15 mouse cellular contexts compared by ENCODE assay signal in the genomic region with DNA sequence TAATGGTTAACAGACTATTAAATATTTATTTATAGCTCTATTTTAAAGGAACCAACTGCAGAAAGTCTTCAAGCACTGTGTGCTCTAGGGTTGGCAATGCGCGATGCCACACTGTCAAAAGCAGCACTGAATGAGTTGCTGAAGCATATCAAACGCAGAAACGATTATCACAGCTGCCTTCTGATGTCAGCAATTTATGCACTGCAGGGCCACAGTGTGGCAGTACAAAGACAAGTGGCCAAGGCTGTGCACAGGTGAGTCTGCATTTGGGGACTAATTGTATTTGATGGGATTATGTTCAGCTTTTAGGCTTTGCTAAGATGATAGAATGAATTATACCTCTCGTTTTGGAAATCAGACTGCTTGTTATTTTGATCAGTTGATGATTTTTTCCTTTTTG. TPM values are rescaled to one million over a fixed set of nuclear protein-coding genes. Genes with fewer than 3 reads are reported as not detected.
DNase-seq lines count a peak whose midpoint lies in the region; ATAC-seq and TF ChIP-seq lines count a peak whose summit lies in the region.
"Had no signal": no experiment of that assay in that cellular context is flagged by ENCODE, and none has a peak within 500 bp of the region (broad histone marks: within the 10 kb centered on the region; RNA-seq: fewer than 3 reads in every experiment).

No protein-coding gene starts in this region.

- TF ChIP-seq RAD21 in CH12.LX (IDR thresholded peaks at IDR 0.05; ENCODE audit: low read depth, low read length): no peak; the same call in none of the 2 replicates

- H3K4me1 ChIP-seq in intestine, postnatal 0 days (replicated peaks; ENCODE audit: control insufficient read depth, insufficient read depth, low read length): no peaks in the 10 kb centered on the region
- H3K4me1 ChIP-seq in intestine, embryonic 16.5 days (ENCODE audit: control insufficient read depth, insufficient read depth, low read length): no peaks in the 10 kb centered on the region
- H3K4me1 ChIP-seq in CH12.LX (ENCODE audit: control insufficient read depth in 1 of 2, insufficient read depth in 2 of 2): peaks cover 0 to 3% of the 10 kb centered on the region in 2 experiments; a peak in 1 of 4 replicates
- H3K4me1 ChIP-seq: kidney, embryonic 15.5 days; limb, embryonic 15.5 days had no signal

- no peak overlapping the region for H3K27ac ChIP-seq in intestine, postnatal 0 days (ENCODE audit: low read depth, low read length)
- no peak overlapping the region for H3K27ac ChIP-seq in intestine, embryonic 16.5 days (ENCODE audit: low read length)
- H3K27ac ChIP-seq in CH12.LX (ENCODE audit: insufficient read depth, low read depth): no peak overlapping the region
- H3K27ac ChIP-seq: kidney, embryonic 15.5 days; limb, embryonic 15.5 days had no signal

- dilution Hi-C loops in CH12.LX (cut with MboI; ENCODE audit: extremely low pct_ligation_motif_present, extremely low pct_unique_long_range_greater_than_20kb, low sequenced_read_pairs): no loop called here

- H3K79me2 ChIP-seq in CH12.LX (replicated peaks; ENCODE audit: control insufficient read depth, extremely low read depth, insufficient read depth, poor library complexity, severe bottlenecking): no peaks in the 10 kb centered on the region

- no peak for TF ChIP-seq EP300 in CH12.LX (IDR thresholded peaks at IDR 0.05; ENCODE audit: low read length)

- peaks cover 44% of the 10 kb centered on the region for H3K36me3 ChIP-seq in intestine, postnatal 0 days (ENCODE audit: control insufficient read depth, insufficient read depth)
- peaks cover 9% of the 10 kb centered on the region; the same call in 1 of the 2 replicates for H3K36me3 ChIP-seq in intestine, embryonic 16.5 days (ENCODE audit: control insufficient read depth, insufficient read depth, low read length)
- peaks cover 31 to 72% of the 10 kb centered on the region in 2 experiments for H3K36me3 ChIP-seq in CH12.LX (replicated peaks in 1 of 2; ENCODE audit: control insufficient read depth in 1 of 2, insufficient read depth in 1 of 2, low read length in 1 of 2)

- ATAC-seq in cerebellum, adult (ENCODE audit: insufficient number of reproducible peaks, low FRiP score, low TSS enrichment): peak; percentile 45; the same call in 1 of the 2 replicates
- no peak for ATAC-seq in intestine, postnatal 0 days
- no peak for ATAC-seq in intestine, embryonic 16.5 days
- ATAC-seq: liver, postnatal 0 days had no signal

- DNase-seq in cerebellum, adult 11 months: no peak
- peak; percentile 11 for DNase-seq in CH12.LX (ENCODE audit: extremely low read depth)
- peak; percentile 29 to 43 for DNase-seq in cerebellum, postnatal 10 days
- no peak for DNase-seq in thymus, postnatal 25 days
- no peak for DNase-seq in thymus, postnatal 10 days (ENCODE audit: low spot score in 2 of 2)
- DNase-seq: adrenal gland, postnatal 25 days; liver, postnatal 0 days; lung, postnatal 4 days; right cerebral cortex, adult 18-20 months; spleen, adult 18-20 months had no signal

- no peaks in the 10 kb centered on the region for H3K9me3 ChIP-seq in intestine, postnatal 0 days (ENCODE audit: control insufficient read depth)
- H3K9me3 ChIP-seq in intestine, embryonic 16.5 days (ENCODE audit: control insufficient read depth, low read length): no peaks in the 10 kb centered on the region
- no peaks in the 10 kb centered on the region for H3K9me3 ChIP-seq in CH12.LX (replicated peaks; ENCODE audit: low read length)
- H3K9me3 ChIP-seq: kidney, embryonic 15.5 days; limb, embryonic 15.5 days had no signal

- WGBS in intestine, postnatal 0 days: 90% methylated on average over 5 of the region's 5 CpGs
- WGBS in intestine, embryonic 16.5 days: 87% methylated on average over 5 of the region's 5 CpGs

- no peaks in the 10 kb centered on the region for H3K27me3 ChIP-seq in intestine, postnatal 0 days (replicated peaks; ENCODE audit: control insufficient read depth, insufficient read depth, low read length)
- H3K27me3 ChIP-seq in intestine, embryonic 16.5 days (replicated peaks; ENCODE audit: control insufficient read depth, insufficient read depth, low read length): no peaks in the 10 kb centered on the region
- no peaks in the 10 kb centered on the region for H3K27me3 ChIP-seq in CH12.LX (replicated peaks)
- H3K27me3 ChIP-seq: kidney, embryonic 15.5 days; limb, embryonic 15.5 days had no signal

- peak; percentile 28; the same call in 1 of the 2 replicates for TF ChIP-seq CTCF in intestine, postnatal 0 days (IDR thresholded peaks at IDR 0.05; ENCODE audit: low read depth)
- 0 out of 4 replicates have a peak, but pooled peaks of 1 of the 2 experiments have one; percentile 15 for TF ChIP-seq CTCF in CH12.LX (conservative IDR thresholded peaks at IDR 0.05 in 1 of 2, IDR thresholded peaks at IDR 0.05 in 1 of 2; ENCODE audit: low read depth in 2 of 2, low read length in 2 of 2)

- no peak for TF ChIP-seq POLR2A in CH12.LX (IDR thresholded peaks at IDR 0.05; ENCODE audit: low read depth, low read length)

- H3K9ac ChIP-seq in intestine, postnatal 0 days (ENCODE audit: low read depth, low read length): no peak overlapping the region
- H3K9ac ChIP-seq in intestine, embryonic 16.5 days (ENCODE audit: low read depth, low read length): no peak overlapping the region
- H3K9ac ChIP-seq in CH12.LX (ENCODE audit: insufficient read depth, low read depth): no peak overlapping the region
- H3K9ac ChIP-seq: kidney, embryonic 15.5 days; limb, embryonic 15.5 days; liver, postnatal 0 days had no signal

- H3K4me3 ChIP-seq in intestine, postnatal 0 days (ENCODE audit: low read depth, low read length): no peak overlapping the region
- H3K4me3 ChIP-seq in intestine, embryonic 16.5 days (ENCODE audit: low read length): no peak overlapping the region
- no peak overlapping the region for H3K4me3 ChIP-seq in CH12.LX (replicated peaks in 1 of 3; ENCODE audit: low read depth in 2 of 3, low read length in 2 of 3, poor library complexity in 1 of 3)
- H3K4me3 ChIP-seq: kidney, embryonic 15.5 days; limb, embryonic 15.5 days had no signal

- H3K4me2 ChIP-seq in intestine, postnatal 0 days (replicated peaks; ENCODE audit: low read depth): no peak overlapping the region
- H3K4me2 ChIP-seq in intestine, embryonic 16.5 days (ENCODE audit: low read depth, low read length): no peak overlapping the region
- no peak overlapping the region for H3K4me2 ChIP-seq in CH12.LX (ENCODE audit: insufficient read depth, low read depth, poor library complexity, severe bottlenecking)
- H3K4me2 ChIP-seq: kidney, embryonic 15.5 days; limb, embryonic 15.5 days had no signal

- in situ Hi-C loops in CH12.LX (cut with MboI; ENCODE audit: low pct_ligation_motif_present, low pct_unique_long_range_greater_than_20kb, low sequenced_read_pairs): no loop called here

TF ChIP-seq in CH12.LX, 34 proteins besides CTCF, POLR2A, EP300 and RAD21:
- peak; percentile 7; the same call in 1 of the 2 replicates for TF ChIP-seq SMC3 (IDR thresholded peaks at IDR 0.05; ENCODE audit: low read depth, low read length)
- TF ChIP-seq SIN3A (IDR thresholded peaks at IDR 0.05; ENCODE audit: low read length): no peak
- TF ChIP-seq POLR2AphosphoS2 (IDR thresholded peaks at IDR 0.05; ENCODE audit: low read depth, low read length): no peak
- no peak for TF ChIP-seq MEF2A (IDR thresholded peaks at IDR 0.05; ENCODE audit: borderline replicate concordance, low read depth, low read length)

RNA-seq across cellular contexts. Expression of a gene that starts 51.9 kb away (rescaled TPM):
- polyA plus RNA-seq in intestine, postnatal 0 days (2015; fragmentation: Nextera tagmentation; extraction: Ambion mirVana): 3.9 and 4.0 TPM in 2 replicates
- polyA plus RNA-seq in intestine, embryonic 16.5 days (2015; fragmentation: Nextera tagmentation; extraction: Ambion mirVana): 7.7 and 8.4 TPM in 2 replicates
- total RNA-seq in CH12.LX (2012; rRNA removed): 26.7 and 32.2 TPM in 2 replicates
- 34.7 and 35.9 TPM in 2 replicates for total RNA-seq in CH12.LX (2014; rRNA removed)
- 21.1 and 23.9 TPM in 2 replicates for polyA plus RNA-seq in CH12.LX (2012; ENCODE audit: insufficient read length, low read depth)

RNA-seq across cellular contexts. Expression of a gene that starts 52.0 kb away (rescaled TPM):
- 2.3 and 3.1 TPM in 2 replicates for polyA plus RNA-seq in intestine, postnatal 0 days (2015; fragmentation: Nextera tagmentation; extraction: Ambion mirVana)
- polyA plus RNA-seq in intestine, embryonic 16.5 days (2015; fragmentation: Nextera tagmentation; extraction: Ambion mirVana): 3.8 and 4.7 TPM in 2 replicates
- total RNA-seq in CH12.LX (2012; rRNA removed) (3.2 and 4.2 TPM in 2 replicates), CH12.LX (2014; rRNA removed) (7.6 and 9.3 TPM in 2 replicates)
- 3.7 and 4.0 TPM in 2 replicates for polyA plus RNA-seq in CH12.LX (2012; ENCODE audit: insufficient read length, low read depth)

Comparison
In these comparisons a context has a peak if more than half of its experiments do, and no peak if none do; other contexts are left out.
1. DNase-seq: peak in CH12.LX (single experiment) and cerebellum, postnatal 10 days (2 of 2); none in cerebellum, adult 11 months (single experiment), thymus, postnatal 25 days (single experiment) and thymus, postnatal 10 days (0 of 2).